Mouse (Mus musculus): ENCODE measurements around the gene Eef2kmt. TPM values are rescaled to one million over a fixed set of nuclear protein-coding genes. Genes with fewer than 3 reads are reported as not detected.
"Not testable (repeated sequence)": the region's sequence is repeated elsewhere in the genome, so short reads cannot be mapped to it uniquely, and the experiment has no call there.

Gene Eef2kmt
- polyA plus RNA-seq, 1 experiment from 2014 or later: 6.9 TPM

- Histone ChIP-seq H3K4me2 (no peak overlapping the region), H3K4me3 (no peak overlapping the region), H3K9me3 (no peaks in the 10 kb centered on the region), H3K36me3 (replicated peaks) (0 out of 2 replicates have a peak, but pooled peaks cover 6% of the 10 kb centered on the region), H3K4me1 (peaks cover 14% of the 10 kb centered on the region), H3K27ac (no peak overlapping the region), H3K27me3 (replicated peaks) (no peaks in the 10 kb centered on the region), H3K9ac (no peak overlapping the region)
- ATAC-seq (replicated peaks): no peak
- 87% methylated on average over 3 of the region's 3 CpGs for WGBS
These were observed 4.9 kb downstream of the Eef2kmt start for GRCm38 (mm10) chr16:5250891-5251290.

DNA sequence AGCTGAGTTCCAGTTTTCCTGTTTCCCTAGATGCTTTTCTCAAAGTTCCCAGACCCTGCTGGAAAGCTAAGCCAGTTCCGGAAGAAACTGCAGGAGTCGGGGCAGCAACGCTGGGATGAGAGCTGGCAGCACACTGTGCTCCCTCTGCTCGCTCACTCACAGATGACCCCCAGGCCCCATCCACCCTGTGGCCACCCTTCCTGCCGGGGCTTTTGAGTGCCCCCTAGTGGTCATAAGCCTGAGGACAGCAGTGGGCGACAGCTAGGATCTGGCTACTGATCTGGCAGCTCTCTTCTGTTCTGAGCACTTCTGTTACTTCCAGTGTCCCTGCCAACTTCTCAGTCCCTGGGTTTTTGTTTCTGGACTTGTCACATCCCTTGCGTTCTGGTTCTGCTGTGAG lies 11.4 kb downstream of the Eef2kmt start:
- H3K9me3 ChIP-seq: no peaks in the 10 kb centered on the region
- H3K27ac ChIP-seq: no peak overlapping the region
- no peaks in the 10 kb centered on the region for H3K27me3 ChIP-seq (replicated peaks)
- 35% methylated on average over 7 of the region's 7 CpGs for whole genome bisulfite sequencing
- no peak overlapping the region for H3K4me2 ChIP-seq
- H3K36me3 ChIP-seq (replicated peaks): peaks cover 24% of the 10 kb centered on the region; the same call in 1 of the 2 replicates
- no peak overlapping the region for H3K9ac ChIP-seq
- no peaks in the 10 kb centered on the region for H3K4me1 ChIP-seq
- H3K4me3 ChIP-seq: no peak overlapping the region
- ATAC-seq (replicated peaks): no peak; the same call in 1 of the 2 replicates

GRCm38 (mm10) chr16:5242882-5243281 lies 12.9 kb downstream of the Eef2kmt start:
- Histone ChIP-seq H3K27ac (no peak overlapping the region), H3K4me1 (no peaks in the 10 kb centered on the region), H3K9ac (no peak overlapping the region), H3K27me3 (replicated peaks) (no peaks in the 10 kb centered on the region), H3K4me2 (no peak overlapping the region), H3K4me3 (no peak overlapping the region), H3K36me3 (replicated peaks) (peaks cover 21% of the 10 kb centered on the region; the same call in 1 of the 2 replicates), H3K9me3 (no peaks in the 10 kb centered on the region)
- 91% methylated on average over 6 of the region's 6 CpGs for WGBS
- no peak for ATAC-seq (replicated peaks)

DNA sequence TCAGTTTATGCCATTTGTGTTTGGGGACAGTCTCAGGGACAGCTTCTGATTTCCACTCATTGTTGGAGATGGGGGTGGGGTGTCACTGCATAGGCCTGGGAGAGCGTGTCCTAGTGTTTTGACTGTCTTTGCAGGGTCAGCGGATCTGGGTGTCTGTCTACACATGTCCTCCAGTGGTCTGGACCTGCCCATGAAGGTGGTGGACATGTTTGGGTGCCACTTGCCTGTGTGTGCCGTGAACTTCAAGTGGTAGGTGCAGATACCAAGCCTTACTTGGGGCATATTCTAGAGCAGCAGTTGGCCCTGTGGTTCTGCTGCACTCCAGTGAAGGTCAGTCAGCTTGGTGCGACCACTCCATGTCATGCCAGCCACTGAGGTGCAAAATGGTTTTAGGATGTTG lies 13.4 kb downstream of the Eef2kmt start:
- H3K9me3 ChIP-seq: no peaks in the 10 kb centered on the region
- WGBS: 94% methylated on average over 4 of the region's 4 CpGs
- H3K27ac ChIP-seq: no peak overlapping the region
- no peaks in the 10 kb centered on the region for H3K4me1 ChIP-seq
- no peak overlapping the region for H3K9ac ChIP-seq
- H3K27me3 ChIP-seq (replicated peaks): no peaks in the 10 kb centered on the region
- ATAC-seq (replicated peaks): no peak
- H3K36me3 ChIP-seq (replicated peaks): peaks cover 21% of the 10 kb centered on the region; the same call in 1 of the 2 replicates
- no peak overlapping the region for H3K4me3 ChIP-seq
- no peak overlapping the region for H3K4me2 ChIP-seq

GRCm38 (mm10) chr16:5233418-5234313 lies 22.1 kb downstream of the Eef2kmt start, which contains the start of gene Alg1:
TSS of gene Alg1 (plus strand) at chr16:5233621.
- Histone ChIP-seq H3K9ac (peak within 1 kb of the TSS; percentile 68), H3K27me3 (replicated peaks) (peaks cover 3% of the 10 kb centered on the region; the same call in 1 of the 2 replicates), H3K36me3 (replicated peaks) (no peaks in the 10 kb centered on the region), H3K4me2 (peak within 1 kb of the TSS; percentile 70), H3K27ac (peak within 1 kb of the TSS; percentile 70), H3K4me1 (peaks cover 10% of the 10 kb centered on the region), H3K4me3 (peak within 1 kb of the TSS; percentile 67), H3K9me3 (no peaks in the 10 kb centered on the region)
- WGBS: 3% methylated on average over 47 of the region's 47 CpGs
- ATAC-seq (replicated peaks): peak; percentile 97

DNA sequence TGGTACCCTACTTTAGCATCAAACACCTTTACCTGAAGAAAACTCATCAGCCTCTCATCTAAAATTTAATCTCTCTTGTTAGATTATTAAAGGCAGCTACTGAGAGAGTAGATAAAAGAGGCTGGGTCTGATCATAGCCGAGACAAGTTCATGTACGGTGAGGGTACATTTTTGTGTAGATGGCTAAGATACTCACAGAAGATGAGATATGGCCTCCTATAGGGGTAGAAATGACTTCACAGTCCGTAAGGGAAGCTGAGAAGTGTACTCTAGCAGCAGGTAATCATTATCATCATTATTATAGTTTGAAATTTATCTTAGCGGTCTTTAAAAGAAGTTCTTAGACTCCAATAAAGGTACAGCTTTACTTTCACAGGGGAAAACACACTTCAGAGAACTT lies 22.8 kb downstream of the Eef2kmt start:
- Histone ChIP-seq H3K36me3 (replicated peaks) (no peaks in the 10 kb centered on the region), H3K4me2 (peak overlapping the region; percentile 70), H3K9ac (no peak overlapping the region), H3K27me3 (replicated peaks) (peaks cover 3% of the 10 kb centered on the region; the same call in 1 of the 2 replicates), H3K9me3 (no peaks in the 10 kb centered on the region), H3K27ac (no peak overlapping the region), H3K4me1 (peaks cover 10% of the 10 kb centered on the region), H3K4me3 (peak overlapping the region; percentile 67)
- no peak; the same call in 1 of the 2 replicates for ATAC-seq (replicated peaks)
- WGBS: 72% methylated on average over 4 of the region's 4 CpGs

- H3K9ac ChIP-seq: not testable (repeated sequence)
These were observed 27.7 kb downstream of the Eef2kmt start for GRCm38 (mm10) chr16:5228103-5228502.

DNA sequence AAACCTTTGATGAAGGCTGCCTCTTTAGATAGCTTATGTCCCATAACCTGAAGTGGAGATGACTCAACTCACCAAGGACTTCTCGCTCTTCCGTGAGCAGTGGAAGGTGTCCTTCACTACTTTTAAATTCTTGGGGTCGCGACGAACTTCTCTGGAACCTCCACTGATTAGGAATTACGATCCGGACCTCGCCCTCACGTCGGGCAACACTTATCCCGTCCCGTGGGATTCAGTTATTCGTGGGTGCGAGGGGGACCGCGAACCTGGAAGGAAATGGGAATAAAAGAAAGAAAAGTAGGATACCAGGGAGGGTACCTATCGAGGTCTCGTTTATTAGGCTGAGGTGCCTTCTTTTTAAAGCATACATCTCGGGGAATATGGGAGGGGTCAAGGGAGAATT lies 28.3 kb downstream of the Eef2kmt start:
- H3K4me1 ChIP-seq; ATAC-seq (replicated peaks); H3K4me3 ChIP-seq; H3K9ac ChIP-seq; H3K4me2 ChIP-seq; H3K27ac ChIP-seq; H3K27me3 ChIP-seq (replicated peaks); H3K9me3 ChIP-seq; H3K36me3 ChIP-seq (replicated peaks): not testable (repeated sequence)
- 85% methylated on average over 19 of the region's 19 CpGs for WGBS

More at GRCm38 (mm10) chr16:5228103-5228502, 27.7 kb downstream of the Eef2kmt start:
- WGBS: 76% methylated on average over 3 of the region's 3 CpGs
- H3K4me2 ChIP-seq; H3K27me3 ChIP-seq (replicated peaks); H3K36me3 ChIP-seq (replicated peaks); H3K4me3 ChIP-seq; ATAC-seq (replicated peaks); H3K27ac ChIP-seq; H3K4me1 ChIP-seq; H3K9me3 ChIP-seq: not testable (repeated sequence)

- H3K9me3 ChIP-seq; H3K4me1 ChIP-seq; H3K4me2 ChIP-seq; H3K36me3 ChIP-seq (replicated peaks); H3K27ac ChIP-seq; H3K27me3 ChIP-seq (replicated peaks); ATAC-seq (replicated peaks); H3K9ac ChIP-seq; H3K4me3 ChIP-seq: not testable (repeated sequence)
- WGBS: 12% methylated on average over 1 of the region's 1 CpGs
These were observed 29.2 kb downstream of the Eef2kmt start for GRCm38 (mm10) chr16:5226534-5226933.

DNA sequence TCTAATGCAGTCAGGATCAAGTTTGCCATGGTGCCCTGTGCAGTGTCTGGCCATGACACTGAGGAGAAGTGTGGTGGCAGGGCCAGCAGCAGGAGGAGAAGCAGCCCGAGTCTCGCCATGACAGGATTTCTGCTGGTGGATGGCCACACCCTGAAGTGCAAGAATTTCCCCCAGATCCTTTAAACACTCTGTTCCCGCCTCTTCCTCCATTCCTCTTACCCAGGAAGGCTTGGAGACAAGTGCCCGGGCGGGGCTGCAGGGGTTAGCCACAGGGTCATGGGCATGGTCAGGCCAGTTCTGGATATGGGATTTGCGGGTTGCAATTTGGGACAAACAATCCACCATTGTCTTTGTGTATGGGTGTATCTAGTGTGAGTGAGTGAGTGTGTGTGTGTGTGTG lies 33.6 kb downstream of the Eef2kmt start, which contains the start of gene AU021092:
TSS of gene AU021092 (minus strand) at position 160 of the 400 bp plus-strand sequence.
- Histone ChIP-seq H3K4me3 (no peak within 1 kb of the TSS), H3K36me3 (replicated peaks) (no peaks in the 10 kb centered on the region), H3K4me1 (no peaks in the 10 kb centered on the region), H3K9me3 (no peaks in the 10 kb centered on the region), H3K27me3 (replicated peaks) (peaks cover 3% of the 10 kb centered on the region; the same call in 1 of the 2 replicates), H3K4me2 (no peak within 1 kb of the TSS), H3K9ac (no peak within 1 kb of the TSS), H3K27ac (0 out of 2 replicates have a peak within 1 kb of the TSS, but pooled peaks have one; percentile 29)
- no peak for ATAC-seq (replicated peaks)
- WGBS: 85% methylated on average over 6 of the region's 6 CpGs

GRCm38 (mm10) chr16:5221403-5221802 lies 34.4 kb downstream of the Eef2kmt start:
- Histone ChIP-seq H3K4me1 (no peaks in the 10 kb centered on the region), H3K4me2 (no peak overlapping the region), H3K27ac (no peak overlapping the region), H3K27me3 (replicated peaks) (peaks cover 3% of the 10 kb centered on the region; the same call in 1 of the 2 replicates), H3K9me3 (no peaks in the 10 kb centered on the region), H3K4me3 (no peak overlapping the region), H3K9ac (no peak overlapping the region), H3K36me3 (replicated peaks) (no peaks in the 10 kb centered on the region)
- WGBS: 53% methylated on average over 4 of the region's 4 CpGs
- no peak for ATAC-seq (replicated peaks)

GRCm38 (mm10) chr16:5217341-5218133 lies 38.2 kb downstream of the Eef2kmt start:
- H3K9me3 ChIP-seq: no peaks in the 10 kb centered on the region
- no peak overlapping the region for H3K9ac ChIP-seq
- peaks cover 3% of the 10 kb centered on the region; the same call in 1 of the 2 replicates for H3K27me3 ChIP-seq (replicated peaks)
- no peak overlapping the region for H3K4me3 ChIP-seq
- WGBS: 64% methylated on average over 5 of the region's 5 CpGs
- H3K4me1 ChIP-seq: no peaks in the 10 kb centered on the region
- no peak overlapping the region for H3K27ac ChIP-seq
- H3K36me3 ChIP-seq (replicated peaks): no peaks in the 10 kb centered on the region
- no peak for ATAC-seq (replicated peaks)
- H3K4me2 ChIP-seq: no peak overlapping the region

All from midbrain, embryonic 15.5 days (tissue).